Mouse (Mus musculus): ENCODE results near the gene Trim31. TPM values are rescaled to one million over a fixed set of nuclear protein-coding genes. Genes with fewer than 3 reads are reported as not detected.

Gene Trim31
- polyA plus RNA-seq (2012; ENCODE audit: insufficient read depth, insufficient read length, missing spikeins) = not detected in 2 replicates

DNA sequence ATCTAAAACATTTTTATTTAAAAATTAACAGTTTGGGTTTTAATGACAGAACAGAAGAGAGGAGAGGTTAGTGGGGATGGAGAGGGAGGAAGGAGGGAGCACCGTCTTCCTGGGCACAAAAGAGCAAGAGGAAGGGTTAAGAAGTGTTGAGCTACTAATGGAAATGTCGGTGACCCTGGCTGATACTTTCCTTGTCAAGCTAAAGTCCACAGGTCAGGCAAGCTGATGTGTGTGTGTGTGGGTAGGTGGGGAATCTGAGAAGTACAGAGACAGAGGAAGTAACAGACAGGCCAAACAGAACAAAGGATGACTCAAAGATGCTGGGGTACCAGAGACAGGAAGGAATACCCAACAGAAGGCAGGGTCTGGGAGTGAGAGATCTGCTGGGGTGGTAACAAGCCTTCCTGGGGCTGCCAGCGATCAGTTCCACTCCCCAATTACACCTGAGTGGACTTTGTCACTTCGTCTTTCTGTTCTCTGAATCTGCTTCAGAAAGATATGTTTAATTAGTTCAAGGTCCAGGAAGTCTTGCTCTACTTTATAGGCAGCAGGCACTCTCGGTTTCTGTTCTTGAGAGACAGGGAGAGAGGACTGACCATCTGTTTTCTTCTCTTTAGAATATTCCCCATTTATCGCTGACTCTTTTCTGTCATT is at the start of gene Trim31:
TSS of gene Trim31 (plus strand) at position 567 of the 654 bp plus-strand sequence.
- Histone ChIP-seq H3K4me3 (ENCODE audit: insufficient read depth, low read depth, low read length) (no peak within 1 kb of the TSS), H3K27ac (replicated peaks; ENCODE audit: low read depth, low read length) (no peak within 1 kb of the TSS), H3K4me1 (ENCODE audit: control insufficient read depth, insufficient read depth, insufficient read length, low read length) (no peaks in the 10 kb centered on the region)

GRCm38 (mm10) chr17:36848911-36849310 is 49.0 kb upstream of the Trim31 start:
- peaks cover 10% of the 10 kb centered on the region; the same call in 1 of the 2 replicates for H3K4me1 ChIP-seq (ENCODE audit: control insufficient read depth, insufficient read depth, insufficient read length, low read length)
- H3K27ac ChIP-seq (replicated peaks; ENCODE audit: low read depth, low read length) = no peak overlapping the region
- no peak overlapping the region for H3K4me3 ChIP-seq (ENCODE audit: insufficient read depth, low read depth, low read length)

- Histone ChIP-seq H3K4me1 (ENCODE audit: control insufficient read depth, insufficient read depth, insufficient read length, low read length) (0 out of 2 replicates have a peak, but pooled peaks cover 5% of the 10 kb centered on the region), H3K27ac (replicated peaks; ENCODE audit: low read depth, low read length) (no peak overlapping the region), H3K4me3 (ENCODE audit: insufficient read depth, low read depth, low read length) (no peak overlapping the region)
These were observed 47.9 kb upstream of the Trim31 start for GRCm38 (mm10) chr17:36849992-36850391.

DNA sequence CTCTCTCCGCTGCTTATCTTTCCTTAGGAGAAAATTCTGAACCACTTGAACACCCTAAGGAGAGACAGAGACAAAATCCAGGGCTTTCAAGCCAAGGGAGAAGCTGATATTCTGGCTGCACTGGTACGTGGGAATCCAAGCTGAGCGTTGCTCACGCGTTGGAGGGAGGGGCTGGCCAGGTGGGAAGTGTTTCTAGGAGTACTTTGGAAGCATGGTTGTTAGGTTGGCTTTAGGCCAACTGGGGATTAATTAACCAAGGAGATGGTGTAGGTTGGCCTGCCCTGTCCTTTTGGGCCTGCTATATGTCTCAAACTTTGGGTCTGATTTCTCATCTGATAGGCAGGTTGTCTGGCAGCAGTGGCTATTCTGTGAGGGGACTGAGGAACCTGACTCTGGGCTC is 46.7 kb upstream of the Trim31 start:
- no peak overlapping the region for H3K4me3 ChIP-seq (ENCODE audit: insufficient read depth, low read depth, low read length)
- 0 out of 2 replicates have a peak, but pooled peaks cover 2% of the 10 kb centered on the region for H3K4me1 ChIP-seq (ENCODE audit: control insufficient read depth, insufficient read depth, insufficient read length, low read length)
- no peak overlapping the region for H3K27ac ChIP-seq (replicated peaks; ENCODE audit: low read depth, low read length)

DNA sequence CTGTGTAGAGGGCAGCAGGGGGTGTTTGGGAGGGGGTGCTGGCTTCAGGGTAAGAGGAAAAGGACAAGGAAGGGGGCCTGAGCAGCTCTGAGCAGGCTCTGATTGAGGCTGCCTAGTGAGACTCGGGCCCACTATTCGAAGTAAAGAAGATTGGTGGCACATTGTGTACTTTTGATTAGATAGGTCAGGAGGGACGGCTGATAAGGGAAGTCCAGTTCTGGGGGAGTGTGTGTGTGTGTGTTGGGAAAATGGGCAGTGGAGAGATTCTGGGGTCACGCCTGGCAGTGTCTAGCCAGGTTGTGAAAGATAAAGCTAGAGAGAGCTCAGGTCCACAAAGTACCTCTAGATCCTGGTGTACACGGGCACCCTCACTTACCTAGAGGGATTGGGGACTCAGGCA is 46.3 kb upstream of the Trim31 start:
- H3K4me1 ChIP-seq (ENCODE audit: control insufficient read depth, insufficient read depth, insufficient read length, low read length) = 0 out of 2 replicates have a peak, but pooled peaks cover 2% of the 10 kb centered on the region
- no peak overlapping the region for H3K4me3 ChIP-seq (ENCODE audit: insufficient read depth, low read depth, low read length)
- H3K27ac ChIP-seq (replicated peaks; ENCODE audit: low read depth, low read length) = no peak overlapping the region

DNA sequence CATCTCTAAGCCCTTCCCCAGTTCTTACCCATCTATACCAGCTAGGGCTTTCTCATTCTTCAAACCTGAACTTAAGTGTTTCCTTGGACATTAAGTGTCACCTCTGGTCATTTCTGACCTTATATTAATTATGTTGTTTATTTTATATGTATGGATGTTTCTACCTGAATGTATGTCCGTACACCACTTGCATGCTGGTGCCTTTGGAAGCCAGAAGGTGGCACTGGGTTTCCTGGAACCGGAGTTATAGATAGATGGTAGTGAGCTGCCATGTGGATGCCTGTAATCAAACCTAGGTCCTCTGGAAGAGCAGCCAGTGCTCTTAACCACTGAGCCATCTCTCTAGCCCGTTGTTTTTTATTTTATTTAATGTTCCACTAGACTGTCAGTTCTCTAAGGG is 42.4 kb upstream of the Trim31 start:
- Histone ChIP-seq H3K27ac (replicated peaks; ENCODE audit: low read depth, low read length) (no peak overlapping the region), H3K4me3 (ENCODE audit: insufficient read depth, low read depth, low read length) (no peak overlapping the region), H3K4me1 (ENCODE audit: control insufficient read depth, insufficient read depth, insufficient read length, low read length) (no peaks in the 10 kb centered on the region)

DNA sequence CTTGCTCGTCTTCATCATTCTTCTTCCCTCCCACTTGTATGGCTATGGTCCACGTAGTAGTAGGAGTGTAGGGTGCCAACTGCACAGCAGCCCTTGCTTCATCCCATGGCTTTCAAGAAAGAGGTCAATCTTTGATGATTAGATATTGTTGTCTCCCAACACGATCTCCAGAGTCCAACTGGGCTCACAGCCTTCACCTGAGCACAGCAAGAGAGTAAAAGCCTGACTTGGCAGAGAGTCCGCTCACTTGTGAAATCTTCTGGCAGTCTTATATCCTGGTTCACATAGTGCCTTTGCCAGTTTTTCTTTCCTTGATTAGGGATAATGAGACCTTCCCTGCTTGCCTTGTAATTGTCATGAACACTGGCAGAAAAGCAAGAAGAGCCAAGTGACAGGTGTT is 41.7 kb upstream of the Trim31 start:
- H3K27ac ChIP-seq (replicated peaks; ENCODE audit: low read depth, low read length) = no peak overlapping the region
- H3K4me3 ChIP-seq (ENCODE audit: insufficient read depth, low read depth, low read length) = no peak overlapping the region
- no peaks in the 10 kb centered on the region for H3K4me1 ChIP-seq (ENCODE audit: control insufficient read depth, insufficient read depth, insufficient read length, low read length)

DNA sequence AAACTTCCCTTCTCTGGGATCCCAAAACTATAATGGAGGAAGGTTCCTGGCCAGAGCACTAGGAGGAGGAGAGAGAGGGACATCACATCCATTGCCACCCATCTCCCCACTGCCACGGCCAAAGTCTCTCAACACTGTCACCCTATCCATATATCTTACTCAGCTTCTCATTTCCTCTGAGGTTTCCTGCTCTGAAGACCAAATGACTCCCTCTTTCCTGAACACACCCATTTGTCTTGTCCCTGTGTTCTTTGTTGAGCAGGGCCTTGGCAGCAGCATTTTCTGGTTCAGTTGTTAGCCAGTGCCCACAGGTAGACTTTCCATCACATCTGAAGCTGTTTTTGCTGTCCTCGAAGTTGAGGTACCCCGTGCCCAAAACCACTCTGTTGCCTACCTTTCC is 39.7 kb upstream of the Trim31 start:
- Histone ChIP-seq H3K4me1 (ENCODE audit: control insufficient read depth, insufficient read depth, insufficient read length, low read length) (no peaks in the 10 kb centered on the region), H3K27ac (replicated peaks; ENCODE audit: low read depth, low read length) (no peak overlapping the region), H3K4me3 (ENCODE audit: insufficient read depth, low read depth, low read length) (no peak overlapping the region)

- H3K4me1 ChIP-seq (ENCODE audit: control insufficient read depth, insufficient read depth, insufficient read length, low read length) = no peaks in the 10 kb centered on the region
- no peak overlapping the region for H3K27ac ChIP-seq (replicated peaks; ENCODE audit: low read depth, low read length)
- no peak overlapping the region for H3K4me3 ChIP-seq (ENCODE audit: insufficient read depth, low read depth, low read length)
These were observed 36.2 kb upstream of the Trim31 start for GRCm38 (mm10) chr17:36861680-36862079.

DNA sequence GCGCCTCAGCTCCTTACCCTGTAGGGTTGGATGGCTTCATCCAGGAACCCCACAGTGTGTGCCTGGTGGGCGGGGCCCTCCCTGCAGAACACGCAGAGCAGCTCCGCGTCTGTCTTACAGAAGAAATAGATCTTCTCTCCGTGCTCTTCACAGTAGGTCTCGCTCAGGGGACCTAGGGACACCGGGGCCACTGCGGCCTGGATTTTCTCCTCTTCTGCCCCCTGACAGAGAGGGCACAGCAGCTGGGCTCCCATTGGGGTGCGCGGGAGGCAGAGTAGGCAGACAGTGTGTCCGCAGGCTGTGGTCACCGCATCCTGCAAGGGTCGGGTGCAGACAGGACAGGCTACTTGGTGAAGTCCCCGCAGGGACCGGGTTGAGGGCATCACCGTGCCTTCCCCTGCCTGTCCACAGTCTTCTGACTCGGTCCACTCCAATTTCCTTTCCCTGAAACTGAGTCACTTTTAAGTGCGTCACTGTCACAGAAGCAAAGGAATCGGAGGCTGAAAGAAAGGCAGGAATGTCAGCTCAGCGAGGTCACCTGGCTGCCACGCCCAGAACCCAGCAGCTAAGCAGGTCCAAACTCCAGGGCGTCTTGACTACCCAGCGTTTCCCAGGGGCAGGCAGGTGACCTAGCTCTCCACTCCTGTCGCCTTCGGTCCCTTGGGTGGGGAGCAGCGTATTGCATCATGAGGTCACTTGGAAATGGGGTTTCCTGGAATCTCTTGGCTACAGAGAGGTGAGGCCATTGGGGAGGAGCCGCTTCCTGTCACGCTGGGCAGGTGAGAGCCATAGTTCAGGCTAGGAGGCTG is 31.0 kb upstream of the Trim31 start, which contains the start of gene Trim15:
TSS of gene Trim15 (minus strand) at position 492 of the 809 bp plus-strand sequence.
- H3K4me3 ChIP-seq (ENCODE audit: insufficient read depth, low read depth, low read length) = no peak within 1 kb of the TSS
- H3K4me1 ChIP-seq (ENCODE audit: control insufficient read depth, insufficient read depth, insufficient read length, low read length) = no peaks in the 10 kb centered on the region
- H3K27ac ChIP-seq (replicated peaks; ENCODE audit: low read depth, low read length) = no peak within 1 kb of the TSS

- H3K4me3 ChIP-seq (ENCODE audit: insufficient read depth, low read depth, low read length) = no peak overlapping the region
- no peaks in the 10 kb centered on the region for H3K4me1 ChIP-seq (ENCODE audit: control insufficient read depth, insufficient read depth, insufficient read length, low read length)
- no peak overlapping the region for H3K27ac ChIP-seq (replicated peaks; ENCODE audit: low read depth, low read length)
These were observed 29.1 kb upstream of the Trim31 start for GRCm38 (mm10) chr17:36868836-36869235.

DNA sequence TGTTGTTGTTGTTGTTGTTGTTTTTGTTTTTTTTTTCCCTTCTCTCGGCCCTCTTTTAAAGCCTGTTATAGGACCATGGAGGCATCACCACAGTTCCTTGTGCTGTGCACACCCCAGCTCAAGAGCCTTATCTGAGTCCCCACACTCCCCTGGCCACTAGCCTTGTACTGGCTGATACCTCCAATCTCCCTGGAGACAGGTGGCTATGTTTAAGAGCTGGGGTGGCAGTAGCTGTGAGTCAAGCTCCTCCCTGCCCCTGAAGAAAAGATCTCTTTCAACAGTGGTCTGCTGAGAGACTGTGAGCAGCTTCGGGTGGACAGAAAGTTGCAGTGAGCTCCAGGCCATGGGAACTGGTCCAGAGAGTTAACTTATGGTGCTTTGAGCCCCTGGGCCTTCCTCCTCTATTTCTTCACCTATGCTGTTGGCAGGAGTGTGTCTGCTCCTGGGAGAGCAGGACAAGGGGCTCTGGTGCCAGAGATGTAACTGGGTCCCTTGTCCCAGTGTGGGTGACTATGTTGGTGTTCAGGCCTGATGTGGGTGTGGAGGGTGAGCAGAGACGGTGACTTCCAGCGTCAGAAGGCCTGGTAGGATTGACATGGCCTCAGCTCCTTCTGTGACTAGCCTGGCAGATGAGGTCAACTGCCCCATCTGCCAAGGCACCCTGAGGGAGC is 28.5 kb upstream of the Trim31 start, which contains the start of gene Trim10:
TSS of gene Trim10 (plus strand) at position 291 of the 671 bp plus-strand sequence.
- H3K4me3 ChIP-seq (ENCODE audit: insufficient read depth, low read depth, low read length) = no peak within 1 kb of the TSS
- no peak within 1 kb of the TSS for H3K27ac ChIP-seq (replicated peaks; ENCODE audit: low read depth, low read length)
- H3K4me1 ChIP-seq (ENCODE audit: control insufficient read depth, insufficient read depth, insufficient read length, low read length) = no peaks in the 10 kb centered on the region

DNA sequence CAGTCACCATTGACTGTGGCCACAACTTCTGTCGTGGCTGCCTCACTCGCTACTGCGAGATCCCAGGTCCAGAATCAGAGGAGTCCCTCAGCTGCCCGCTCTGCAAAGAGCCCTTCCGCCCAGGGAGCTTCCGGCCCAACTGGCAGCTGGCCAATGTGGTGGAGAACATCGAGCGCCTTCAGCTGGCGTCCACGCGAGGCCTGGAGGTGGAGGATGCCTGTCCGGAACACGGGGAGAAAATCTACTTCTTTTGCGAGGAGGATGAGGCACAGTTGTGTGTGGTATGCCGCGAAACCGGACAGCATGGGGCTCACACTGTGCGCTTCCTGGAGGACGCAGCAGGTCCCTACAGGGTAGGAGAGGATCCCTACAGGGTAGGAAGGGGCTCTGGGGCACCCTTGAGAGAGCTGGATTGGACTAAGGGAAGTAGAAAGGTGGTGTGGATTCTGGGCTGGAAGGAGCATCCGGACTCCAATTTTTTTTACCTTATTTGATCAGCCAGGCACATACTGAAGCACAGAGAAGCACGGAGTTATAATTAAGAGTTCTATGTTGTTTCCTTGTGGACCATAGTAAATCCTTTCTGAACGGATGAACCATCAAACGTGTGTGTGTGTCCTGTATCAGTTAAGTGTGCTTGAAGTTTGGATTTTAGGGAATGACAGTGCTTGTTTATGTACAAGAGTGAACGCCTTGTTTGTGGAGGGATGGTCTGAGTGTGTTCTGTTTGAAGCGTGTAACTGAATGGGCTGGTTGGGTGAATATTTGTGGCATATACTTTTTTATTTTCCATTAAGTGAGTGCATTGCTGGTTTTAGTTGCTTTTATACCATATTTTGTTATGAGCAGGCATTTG is 27.7 kb upstream of the Trim31 start:
- H3K4me1 ChIP-seq (ENCODE audit: control insufficient read depth, insufficient read depth, insufficient read length, low read length) = no peaks in the 10 kb centered on the region
- H3K4me3 ChIP-seq (ENCODE audit: insufficient read depth, low read depth, low read length) = no peak overlapping the region
- no peak overlapping the region for H3K27ac ChIP-seq (replicated peaks; ENCODE audit: low read depth, low read length)

DNA sequence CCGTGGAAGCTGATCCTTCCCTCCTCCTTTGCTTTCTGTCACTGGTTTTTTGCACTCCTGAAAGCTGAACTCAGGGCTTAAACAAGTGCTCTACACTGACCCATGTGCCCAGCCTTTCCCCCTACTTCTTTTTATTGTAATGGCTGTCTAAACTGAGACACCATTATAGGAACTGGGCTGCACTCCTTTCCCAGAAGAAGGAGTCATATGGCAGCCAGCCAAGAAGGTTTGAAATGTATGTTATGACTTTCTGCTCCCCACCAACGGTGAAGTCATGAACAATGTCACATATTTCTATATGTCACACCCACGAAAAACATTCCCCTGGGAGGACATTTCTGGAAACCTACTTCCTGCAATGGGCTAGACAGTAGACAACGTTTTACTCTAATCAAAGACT is 23.3 kb upstream of the Trim31 start:
- Histone ChIP-seq H3K4me1 (ENCODE audit: control insufficient read depth, insufficient read depth, insufficient read length, low read length) (no peaks in the 10 kb centered on the region), H3K27ac (replicated peaks; ENCODE audit: low read depth, low read length) (no peak overlapping the region), H3K4me3 (ENCODE audit: insufficient read depth, low read depth, low read length) (no peak overlapping the region)
